Mouse (Mus musculus) heart, adult 2 months (tissue): ENCODE data around the gene Prkcg.

Experiments used
- CTCF ChIP-seq: fragments of 200-600 bp; IDR thresholded peaks from 2 replicates; pipeline ENCODE4 v1.8.1; 2022; ENCODE audit warnings: antibody characterized with exemption, mild to moderate bottlenecking, moderate library complexity
- POLR2A ChIP-seq: fragments of 200-500 bp; IDR thresholded peaks from 2 replicates; pipeline ENCODE4 v1.6.1; 2011; ENCODE audit warnings: mild to moderate bottlenecking, low read depth, low read length, control low read depth; ENCODE audit not compliant: insufficient read depth

GRCm38 (mm10) chr7:3294794-3295193 lies 5.8 kb downstream of the Prkcg start:
- TF ChIP-seq POLR2A, result no peak
- no peak for TF ChIP-seq CTCF
